Mouse (Mus musculus): Measurements from ENCODE around the gene 4922502D21Rik. TPM values are rescaled to one million over a fixed set of nuclear protein-coding genes. Genes with fewer than 3 reads are reported as not detected.

Gene 4922502D21Rik
- total and polyA plus RNA-seq, 3 experiments, result not detected

DNA sequence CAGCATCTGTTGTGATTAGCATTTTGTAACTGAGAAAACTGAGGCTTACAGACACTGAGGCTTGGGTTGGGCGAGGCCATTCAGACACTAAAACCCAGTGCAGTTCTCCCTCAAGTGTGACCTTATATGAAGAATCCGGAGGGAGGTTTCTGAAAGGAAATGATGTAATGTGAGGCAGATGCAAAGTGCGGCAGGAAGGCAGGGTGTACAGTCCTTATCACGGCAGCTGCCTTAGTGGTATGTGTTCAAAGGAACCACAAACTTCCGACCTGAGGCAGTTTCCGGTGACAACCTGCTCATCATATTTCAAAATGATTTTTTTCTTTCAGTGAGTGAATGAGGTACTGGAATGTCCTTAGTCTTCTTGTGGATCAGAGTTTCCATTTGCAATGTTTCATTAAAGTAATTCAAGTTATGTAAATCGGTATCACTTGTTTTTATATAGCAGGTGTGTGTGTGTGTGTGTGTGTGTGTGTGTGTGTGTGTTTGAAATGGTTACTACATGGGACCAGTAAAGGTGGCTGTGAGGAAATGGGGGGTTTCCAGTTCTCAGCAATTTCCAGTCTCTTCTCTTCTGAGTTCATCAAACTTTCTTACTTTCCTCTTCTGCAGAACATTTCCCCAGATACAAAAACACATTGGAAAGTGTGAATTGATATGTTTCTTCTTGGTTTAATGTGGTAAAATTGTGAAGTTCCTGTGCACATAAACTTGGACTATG lies 47.1 kb downstream of the 4922502D21Rik start:
- no peak for TF ChIP-seq TAL1 (conservative IDR thresholded peaks at IDR 0.05; ENCODE audit: low read depth, low read length)
- TF ChIP-seq GATA2 (IDR thresholded peaks at IDR 0.05; ENCODE audit: borderline replicate concordance, low read depth, low read length), result no peak
- TF ChIP-seq CTCF (IDR thresholded peaks at IDR 0.05; ENCODE audit: low read depth, low read length), result no peak
- TF ChIP-seq POLR2AphosphoS5 (IDR thresholded peaks at IDR 0.05; ENCODE audit: insufficient replicate concordance, low read depth, low read length), result no peak
- TF ChIP-seq GATA1 (IDR thresholded peaks at IDR 0.05; ENCODE audit: borderline replicate concordance, low read length), result no peak
- ATAC-seq (ENCODE audit: extremely low read depth, insufficient number of reproducible peaks, low FRiP score, poor library complexity, severe bottlenecking) (no peak), DNase-seq (ENCODE audit: low spot score) (no peak)
- peaks cover 6% of the 10 kb centered on the region; the same call in 1 of the 2 replicates for H3K9me3 ChIP-seq (replicated peaks)
- no peak overlapping the region for H3K4me3 ChIP-seq (ENCODE audit: low read depth, low read length)
- no peaks in the 10 kb centered on the region for H3K36me3 ChIP-seq (replicated peaks)
- H3K4me1 ChIP-seq (ENCODE audit: insufficient read depth, low read depth, low read length), result no peaks in the 10 kb centered on the region
- no peaks in the 10 kb centered on the region for H3K27me3 ChIP-seq (ENCODE audit: insufficient read depth, low read length)

DNA sequence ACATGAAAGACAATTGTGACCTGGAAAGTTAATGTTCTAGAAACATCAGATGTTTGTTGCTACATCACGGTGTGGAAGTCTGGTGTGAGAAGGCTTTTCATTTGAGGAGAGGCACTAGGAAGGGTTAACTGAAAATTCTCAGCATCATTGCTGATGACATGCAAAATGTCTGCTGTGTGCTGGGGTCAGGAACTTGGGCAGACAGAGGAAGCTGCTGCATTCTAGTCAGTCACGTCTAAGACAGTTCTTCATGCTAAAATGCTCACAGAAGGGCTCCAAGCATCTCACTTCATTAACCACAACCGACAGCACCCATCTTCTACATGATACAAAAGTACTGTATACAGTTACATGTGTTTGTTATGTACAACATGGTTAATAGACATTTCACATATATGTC lies 48.3 kb downstream of the 4922502D21Rik start:
- Histone ChIP-seq H3K36me3 (replicated peaks) (no peaks in the 10 kb centered on the region), H3K4me1 (ENCODE audit: insufficient read depth, low read depth, low read length) (no peaks in the 10 kb centered on the region), H3K4me3 (ENCODE audit: low read depth, low read length) (no peak overlapping the region), H3K9me3 (replicated peaks) (peaks cover 6% of the 10 kb centered on the region; the same call in 1 of the 2 replicates), H3K27me3 (ENCODE audit: insufficient read depth, low read length) (no peaks in the 10 kb centered on the region)
- DNase-seq (ENCODE audit: low spot score) (no peak), ATAC-seq (ENCODE audit: extremely low read depth, insufficient number of reproducible peaks, low FRiP score, poor library complexity, severe bottlenecking) (no peak)
- TF ChIP-seq CTCF (IDR thresholded peaks at IDR 0.05; ENCODE audit: low read depth, low read length) (no peak), TAL1 (conservative IDR thresholded peaks at IDR 0.05; ENCODE audit: low read depth, low read length) (no peak), GATA1 (IDR thresholded peaks at IDR 0.05; ENCODE audit: borderline replicate concordance, low read length) (no peak), GATA2 (IDR thresholded peaks at IDR 0.05; ENCODE audit: borderline replicate concordance, low read depth, low read length) (no peak), POLR2AphosphoS5 (IDR thresholded peaks at IDR 0.05; ENCODE audit: insufficient replicate concordance, low read depth, low read length) (no peak)

GRCm38 (mm10) chr6:129276483-129276882 lies 55.1 kb downstream of the 4922502D21Rik start:
- no peaks in the 10 kb centered on the region for H3K27me3 ChIP-seq (ENCODE audit: insufficient read depth, low read length)
- no peak overlapping the region for H3K4me3 ChIP-seq (ENCODE audit: low read depth, low read length)
- no peak for DNase-seq (ENCODE audit: low spot score)
- no peak for TF ChIP-seq TAL1 (conservative IDR thresholded peaks at IDR 0.05; ENCODE audit: low read depth, low read length)
- no peak for TF ChIP-seq GATA1 (IDR thresholded peaks at IDR 0.05; ENCODE audit: borderline replicate concordance, low read length)
- no peak for TF ChIP-seq CTCF (IDR thresholded peaks at IDR 0.05; ENCODE audit: low read depth, low read length)
- ATAC-seq (ENCODE audit: extremely low read depth, insufficient number of reproducible peaks, low FRiP score, poor library complexity, severe bottlenecking), result no peak
- H3K4me1 ChIP-seq (ENCODE audit: insufficient read depth, low read depth, low read length), result no peaks in the 10 kb centered on the region
- peaks cover 5% of the 10 kb centered on the region; the same call in 1 of the 2 replicates for H3K9me3 ChIP-seq (replicated peaks)
- H3K36me3 ChIP-seq (replicated peaks), result no peaks in the 10 kb centered on the region

DNA sequence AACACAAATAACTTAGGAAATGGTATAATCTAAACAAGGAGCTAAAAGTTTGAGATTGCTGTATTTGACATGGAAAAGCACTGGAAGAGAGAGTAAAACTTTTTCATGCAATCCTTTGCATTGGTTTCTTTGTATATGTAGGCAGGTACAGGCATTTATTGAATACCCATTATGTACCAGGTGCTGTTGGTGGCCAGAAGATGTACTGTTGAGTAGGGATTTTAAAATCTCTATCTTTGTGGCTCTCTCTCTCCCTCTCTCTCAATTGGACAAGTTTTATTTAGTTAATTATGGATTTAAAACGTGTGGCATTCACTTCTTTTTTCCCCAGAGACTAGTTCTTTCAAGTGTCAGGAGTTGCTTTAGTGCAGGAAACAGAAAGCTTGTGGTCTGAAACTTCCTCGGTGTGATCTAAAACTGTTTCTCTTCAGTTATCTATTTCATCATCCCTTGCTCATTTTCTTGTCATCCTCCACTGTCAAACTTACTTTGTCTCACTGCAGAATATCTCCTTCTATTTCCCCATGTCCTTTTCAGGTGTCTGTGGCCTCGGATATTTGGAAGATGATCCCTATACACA lies 55.9 kb downstream of the 4922502D21Rik start:
- TF ChIP-seq GATA2 (IDR thresholded peaks at IDR 0.05; ENCODE audit: borderline replicate concordance, low read depth, low read length), result no peak
- no peak for TF ChIP-seq TAL1 (conservative IDR thresholded peaks at IDR 0.05; ENCODE audit: low read depth, low read length)
- no peak for TF ChIP-seq POLR2AphosphoS5 (IDR thresholded peaks at IDR 0.05; ENCODE audit: insufficient replicate concordance, low read depth, low read length)
- no peak for TF ChIP-seq GATA1 (IDR thresholded peaks at IDR 0.05; ENCODE audit: borderline replicate concordance, low read length)
- TF ChIP-seq CTCF (IDR thresholded peaks at IDR 0.05; ENCODE audit: low read depth, low read length), result no peak
- Histone ChIP-seq H3K27me3 (ENCODE audit: insufficient read depth, low read length) (no peaks in the 10 kb centered on the region), H3K9me3 (replicated peaks) (peaks cover 5% of the 10 kb centered on the region; the same call in 1 of the 2 replicates), H3K36me3 (replicated peaks) (no peaks in the 10 kb centered on the region), H3K4me3 (ENCODE audit: low read depth, low read length) (no peak overlapping the region), H3K4me1 (ENCODE audit: insufficient read depth, low read depth, low read length) (no peaks in the 10 kb centered on the region)
- DNase-seq (ENCODE audit: low spot score) (no peak), ATAC-seq (ENCODE audit: extremely low read depth, insufficient number of reproducible peaks, low FRiP score, poor library complexity, severe bottlenecking) (no peak)

DNA sequence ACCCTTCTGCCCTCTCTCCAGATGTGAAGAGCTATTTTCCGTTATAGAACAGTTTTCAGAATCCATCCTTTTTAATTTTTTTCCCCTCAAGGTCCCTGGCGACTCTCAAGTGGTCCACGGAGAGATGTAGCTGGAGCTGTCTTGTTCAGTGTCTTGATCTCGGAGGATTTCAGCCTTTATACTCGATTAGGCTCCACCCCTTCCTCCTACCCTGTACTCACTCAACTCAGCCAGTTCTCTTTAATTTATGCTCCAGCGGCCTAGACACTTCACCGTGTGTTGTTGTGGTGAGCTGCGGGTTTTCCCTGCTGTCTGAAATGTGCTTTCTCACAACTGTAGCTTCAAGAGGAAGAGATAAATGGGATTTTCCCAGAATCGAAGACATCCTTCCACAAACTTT lies 56.4 kb downstream of the 4922502D21Rik start, which contains the start of gene Cd69:
TSS of gene Cd69 (minus strand) at position 217 of the 400 bp plus-strand sequence.
- DNase-seq (ENCODE audit: low spot score), result no peak
- TF ChIP-seq TAL1 (conservative IDR thresholded peaks at IDR 0.05; ENCODE audit: low read depth, low read length) (no peak), GATA2 (IDR thresholded peaks at IDR 0.05; ENCODE audit: borderline replicate concordance, low read depth, low read length) (no peak), CTCF (IDR thresholded peaks at IDR 0.05; ENCODE audit: low read depth, low read length) (no peak), GATA1 (IDR thresholded peaks at IDR 0.05; ENCODE audit: borderline replicate concordance, low read length) (no peak), POLR2AphosphoS5 (IDR thresholded peaks at IDR 0.05; ENCODE audit: insufficient replicate concordance, low read depth, low read length) (no peak)
- ATAC-seq (ENCODE audit: extremely low read depth, insufficient number of reproducible peaks, low FRiP score, poor library complexity, severe bottlenecking), result no peak
- Histone ChIP-seq H3K4me1 (ENCODE audit: insufficient read depth, low read depth, low read length) (no peaks in the 10 kb centered on the region), H3K27me3 (ENCODE audit: insufficient read depth, low read length) (no peaks in the 10 kb centered on the region), H3K9me3 (replicated peaks) (peaks cover 5% of the 10 kb centered on the region; the same call in 1 of the 2 replicates), H3K36me3 (replicated peaks) (no peaks in the 10 kb centered on the region), H3K4me3 (ENCODE audit: low read depth, low read length) (no peak within 1 kb of the TSS)

- Histone ChIP-seq H3K4me3 (ENCODE audit: low read depth, low read length) (no peak overlapping the region), H3K27me3 (ENCODE audit: insufficient read depth, low read length) (no peaks in the 10 kb centered on the region), H3K4me1 (ENCODE audit: insufficient read depth, low read depth, low read length) (no peaks in the 10 kb centered on the region), H3K36me3 (replicated peaks) (no peaks in the 10 kb centered on the region), H3K9me3 (replicated peaks) (peaks cover 12% of the 10 kb centered on the region)
- no peak for ATAC-seq (ENCODE audit: extremely low read depth, insufficient number of reproducible peaks, low FRiP score, poor library complexity, severe bottlenecking)
- no peak for TF ChIP-seq TAL1 (conservative IDR thresholded peaks at IDR 0.05; ENCODE audit: low read depth, low read length)
- TF ChIP-seq GATA2 (IDR thresholded peaks at IDR 0.05; ENCODE audit: borderline replicate concordance, low read depth, low read length), result no peak
- no peak for TF ChIP-seq POLR2AphosphoS5 (IDR thresholded peaks at IDR 0.05; ENCODE audit: insufficient replicate concordance, low read depth, low read length)
- no peak for TF ChIP-seq GATA1 (IDR thresholded peaks at IDR 0.05; ENCODE audit: borderline replicate concordance, low read length)
- TF ChIP-seq CTCF (IDR thresholded peaks at IDR 0.05; ENCODE audit: low read depth, low read length), result no peak
- no peak for DNase-seq (ENCODE audit: low spot score)
These were observed 57.1 kb downstream of the 4922502D21Rik start for GRCm38 (mm10) chr6:129274476-129274875.

Data from G1E (cell line).